Mouse (Mus musculus) layer of hippocampus, adult 2 months (tissue): ENCODE results near the gene Anxa10. TPM values are rescaled to one million over a fixed set of nuclear protein-coding genes. Genes with fewer than 3 reads are reported as not detected.

Experiments
- DNase-seq, 2 experiments: peaks; one replicate each; pipeline ENCODE4 v3.0.0; 2022; ENCODE audit warnings: low spot score in 2 of 2
- H3K27ac ChIP-seq: fragments of 200-600 bp; 2 replicates; pipeline ENCODE4 v1.8.1; 2022
- H3K4me3 ChIP-seq: fragments of 200-600 bp; 2 replicates; pipeline ENCODE4 v1.8.1; 2022; ENCODE audit warnings: mild to moderate bottlenecking
- CTCF ChIP-seq: fragments of 200-600 bp; conservative IDR thresholded peaks from 2 replicates; pipeline ENCODE4 v1.8.1; 2022; ENCODE audit warnings: antibody characterized with exemption, mild to moderate bottlenecking, moderate library complexity
- long read RNA-seq, 2 experiments: library from polyadenylated mRNA; stranded (forward); transcript quantifications; one replicate each; pipeline ENCODE4 v2.0.0; 2021; ENCODE audit warnings: borderline mapping rate in 2 of 2
- total RNA-seq, 2 experiments: library from RNA; stranded (reverse); gene quantifications; 2 replicates each; pipeline ENCODE4 v1.2.3; 2021

The Anxa10 gene
- not detected for total RNA-seq
- long read RNA-seq, experiment 1, result 0 reads
- long read RNA-seq, experiment 2, result 0 reads

- Histone ChIP-seq H3K27ac (no peak within 1 kb of the TSS), H3K4me3 (no peak within 1 kb of the TSS)
- TF ChIP-seq CTCF, result no peak
- no peak for DNase-seq
Observed at GRCm38 (mm10) chr8:62123098-62123497, at the start of gene Anxa10. Anxa10 (minus strand) TSS chr8:62123150.

- H3K4me3 ChIP-seq, result no peak overlapping the region
- no peak overlapping the region for H3K27ac ChIP-seq
- no peak for TF ChIP-seq CTCF
- no peak for DNase-seq
Observed at GRCm38 (mm10) chr8:62132662-62133366, 9.9 kb upstream of the Anxa10 start.

- no peak for TF ChIP-seq CTCF
- no peak overlapping the region for H3K4me3 ChIP-seq
- H3K27ac ChIP-seq, result no peak overlapping the region
- DNase-seq, result no peak
Observed at GRCm38 (mm10) chr8:62097213-62097612, 25.7 kb downstream of the Anxa10 start.

GRCm38 (mm10) chr8:62081804-62082203 is 41.1 kb downstream of the Anxa10 start:
- no peak for DNase-seq
- no peak for TF ChIP-seq CTCF
- no peak overlapping the region for H3K4me3 ChIP-seq
- no peak overlapping the region for H3K27ac ChIP-seq

DNA sequence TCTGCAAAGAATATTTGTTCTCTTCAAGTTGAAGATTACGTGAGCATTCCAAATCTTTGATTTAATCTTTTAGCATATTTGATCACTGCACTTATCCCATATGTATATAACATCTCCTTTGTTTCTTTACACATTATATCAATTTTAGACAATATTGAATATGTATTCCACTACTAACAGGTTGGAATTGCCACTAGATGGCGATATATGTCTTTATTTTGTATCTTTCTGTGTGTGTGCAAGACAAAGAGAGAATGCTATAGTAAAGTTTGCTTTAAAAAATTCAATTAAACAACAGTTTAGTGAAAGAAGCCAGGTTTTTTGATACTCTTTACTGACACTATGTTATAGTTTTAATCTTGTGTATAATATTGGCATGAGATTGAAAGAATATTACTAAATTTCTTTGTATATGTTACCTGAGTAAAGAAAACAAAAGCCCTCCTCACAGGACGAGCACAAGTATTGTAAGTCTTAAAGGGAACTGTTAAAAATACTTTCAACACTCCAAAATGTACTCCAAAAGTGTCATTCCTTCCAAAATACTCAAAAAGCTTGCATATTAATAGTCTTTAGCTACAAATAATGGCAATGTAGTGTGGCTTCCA is 42.7 kb downstream of the Anxa10 start:
- Histone ChIP-seq H3K4me3 (no peak overlapping the region), H3K27ac (no peak overlapping the region)
- peak; percentile 87 for TF ChIP-seq CTCF
- peak; percentile 29 to 36 for DNase-seq

- no peak overlapping the region for H3K4me3 ChIP-seq
- TF ChIP-seq CTCF, result no peak
- no peak overlapping the region for H3K27ac ChIP-seq
- DNase-seq, result no peak
Observed at GRCm38 (mm10) chr8:62068305-62068704, 54.6 kb downstream of the Anxa10 start.

DNA sequence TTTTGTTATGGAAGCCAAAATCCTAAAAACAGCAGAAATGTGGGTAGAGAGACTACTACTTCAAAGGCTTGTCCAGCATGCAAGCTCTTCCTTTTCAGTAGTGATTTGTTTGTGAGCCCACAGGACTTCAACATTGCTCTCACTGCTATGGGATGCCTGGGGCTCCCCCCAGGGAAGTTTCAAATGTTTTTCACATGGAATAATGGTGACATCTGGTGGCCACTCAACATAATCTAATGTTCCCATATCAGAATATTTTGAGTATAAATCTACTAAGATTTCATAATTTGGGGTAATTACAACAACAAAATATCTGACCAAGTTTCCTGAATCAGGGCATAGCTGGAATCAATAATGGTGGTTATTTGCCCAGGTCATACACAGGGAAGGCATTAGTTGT is 62.6 kb downstream of the Anxa10 start:
- DNase-seq, result peak; percentile 16 to 29
- peak; percentile 83 for TF ChIP-seq CTCF
- H3K4me3 ChIP-seq, result no peak overlapping the region
- no peak overlapping the region for H3K27ac ChIP-seq

DNA sequence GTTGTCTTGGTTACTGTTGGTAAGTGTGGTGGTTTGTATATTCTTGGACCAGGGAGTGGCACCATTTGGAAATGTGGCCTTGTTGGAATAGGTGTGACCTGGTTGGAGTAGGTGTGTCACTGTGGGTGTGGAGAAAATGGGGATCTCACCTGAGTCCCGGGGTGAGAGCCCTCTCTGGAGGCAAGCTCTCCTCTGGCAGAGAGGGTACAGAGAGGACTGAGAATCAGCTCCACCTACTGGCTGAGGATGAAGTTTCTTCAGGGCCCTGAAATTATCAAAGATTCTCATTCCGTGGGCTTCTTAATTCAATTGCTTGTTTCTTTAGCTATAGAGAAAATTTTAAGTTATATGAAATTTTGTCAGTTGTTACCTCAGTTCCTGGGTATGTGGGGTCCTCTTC is 76.1 kb downstream of the Anxa10 start:
- no peak overlapping the region for H3K27ac ChIP-seq
- TF ChIP-seq CTCF, result peak; percentile 63
- no peak for DNase-seq
- H3K4me3 ChIP-seq, result no peak overlapping the region

DNA sequence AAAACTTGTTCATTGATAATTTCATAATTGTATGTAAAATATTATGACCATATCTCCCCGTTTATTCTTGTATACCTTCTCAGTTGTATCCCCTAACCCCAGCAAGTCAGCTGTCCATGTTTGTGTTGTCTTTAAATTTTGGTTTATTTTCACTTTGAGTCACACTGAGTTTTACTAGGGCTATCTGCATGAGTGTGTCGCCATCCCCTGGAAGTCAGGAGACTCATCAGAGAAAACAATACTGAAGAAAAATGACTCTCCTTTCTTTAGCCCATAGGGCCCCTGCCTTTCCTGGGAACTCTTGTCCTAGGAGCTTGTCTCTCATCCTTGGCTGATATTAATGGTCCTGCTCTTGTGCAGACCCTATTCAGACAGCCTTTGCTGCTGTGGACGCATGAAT is 88.6 kb downstream of the Anxa10 start:
- no peak for DNase-seq
- H3K27ac ChIP-seq, result no peak overlapping the region
- no peak overlapping the region for H3K4me3 ChIP-seq
- TF ChIP-seq CTCF, result peak; percentile 48

- H3K27ac ChIP-seq, result no peak overlapping the region
- H3K4me3 ChIP-seq, result no peak overlapping the region
- no peak for TF ChIP-seq CTCF
- DNase-seq, result no peak
Observed at GRCm38 (mm10) chr8:62014582-62014981, 108.4 kb downstream of the Anxa10 start.

- DNase-seq, result no peak
- Histone ChIP-seq H3K27ac (no peak overlapping the region), H3K4me3 (no peak overlapping the region)
- no peak for TF ChIP-seq CTCF
Observed at GRCm38 (mm10) chr8:62014166-62014565, 108.8 kb downstream of the Anxa10 start.

Other genes with a start within 250 kb of the Anxa10 start
- gene Palld, start 220.5 kb downstream of the Anxa10 start, total RNA-seq, result 1 to 10 TPM; 6.6 to 6.7 TPM
- gene Ddx60, start 195.1 kb downstream of the Anxa10 start, total RNA-seq, result under 1 TPM; 0.20 to 0.44 TPM